Comparison of ENCODE assay signal across 25 mouse cellular contexts in genomic region chr6:49579691-49580090, GRCm38 (mm10).
DNase-seq lines count a peak whose midpoint lies in the region; ATAC-seq and TF ChIP-seq lines count a peak whose summit lies in the region.
"Had no signal": no experiment of that assay in that cellular context is flagged by ENCODE, and none has a peak within 500 bp of the region (broad histone marks: within the 10 kb centered on the region; RNA-seq: fewer than 3 reads in every experiment).

No protein-coding gene starts in this region.

- no peak overlapping the region for H3K27ac ChIP-seq in hindbrain, postnatal 0 days
- H3K27ac ChIP-seq in hindbrain, embryonic 10.5 days = no peak overlapping the region
- no peak overlapping the region for H3K27ac ChIP-seq in cerebellum, adult 2 months (ENCODE audit: insufficient read depth, low read length)
- H3K27ac ChIP-seq: embryonic facial prominence, embryonic 13.5 days; heart, adult 2 months; heart, embryonic 13.5 days; hindbrain, embryonic 12.5 days; kidney, postnatal 0 days; liver, embryonic 12.5 days; midbrain, embryonic 12.5 days; stomach, postnatal 0 days had no signal

- TF ChIP-seq POLR2A in brain, embryonic 14.5 days (IDR thresholded peaks at IDR 0.05; ENCODE audit: borderline replicate concordance, extremely low read depth, insufficient read depth, insufficient read length, poor library complexity, severe bottlenecking) = no peak
- TF ChIP-seq POLR2A in cerebellum, adult 2 months (IDR thresholded peaks at IDR 0.05; ENCODE audit: borderline replicate concordance, insufficient read depth, low read length) = no peak

- no peak for TF ChIP-seq CTCF in hindbrain, postnatal 0 days (IDR thresholded peaks at IDR 0.05; ENCODE audit: low read depth)
- no peak for TF ChIP-seq CTCF in brain, embryonic 14.5 days (IDR thresholded peaks at IDR 0.05; ENCODE audit: borderline replicate concordance, extremely low read depth, insufficient read depth, insufficient read length)
- TF ChIP-seq CTCF in cerebellum, adult 2 months (IDR thresholded peaks at IDR 0.05; ENCODE audit: borderline replicate concordance, insufficient read depth, low read depth, low read length) = no peak

- 37% methylated on average over 4 of the region's 4 CpGs for WGBS in hindbrain, postnatal 0 days
- WGBS in hindbrain, embryonic 10.5 days = 76% methylated on average over 4 of the region's 4 CpGs
- WGBS in cerebellum, adult 2 months = 6% methylated on average over 4 of the region's 4 CpGs

- peak; percentile 52 for DNase-seq in hindbrain, postnatal 0 days (ENCODE audit: low spot score)
- no peak for DNase-seq in hindbrain, embryonic 10.5 days (ENCODE audit: low spot score)
- DNase-seq in brain, embryonic 14.5 days (ENCODE audit: low read depth) = peak; percentile 66
- DNase-seq in cerebellum, adult 2 months = peak; percentile 61 to 82
- peak; percentile 66 to 71 for DNase-seq in cerebellum, postnatal 25 days
- DNase-seq in thymus, postnatal 14 days = no peak
- no peak for DNase-seq in adrenal gland, postnatal 4 days (ENCODE audit: low spot score in 2 of 2)
- DNase-seq: adrenal gland, adult 2 months; embryo, embryonic 11 days; gastrocnemius, postnatal 36 days; heart, adult 2 months; heart, postnatal 14 days; kidney, adult 18-20 months; lung, adult 18-20 months; lung, postnatal 10 days; right cerebral cortex, postnatal 14 days had no signal

- ATAC-seq in hindbrain, postnatal 0 days = no peak
- ATAC-seq: liver, embryonic 12.5 days; Patski had no signal

- H3K4me1 ChIP-seq in hindbrain, postnatal 0 days (ENCODE audit: insufficient read depth, low read length) = 0 out of 2 replicates have a peak, but pooled peaks cover 7% of the 10 kb centered on the region
- peaks cover 4% of the 10 kb centered on the region for H3K4me1 ChIP-seq in hindbrain, embryonic 10.5 days (replicated peaks)
- peaks cover 12% of the 10 kb centered on the region for H3K4me1 ChIP-seq in cerebellum, adult 2 months (ENCODE audit: control insufficient read depth, insufficient read depth, low read length)
- H3K4me1 ChIP-seq: embryonic facial prominence, embryonic 13.5 days; liver, embryonic 12.5 days had no signal

- H3K4me2 ChIP-seq in hindbrain, postnatal 0 days (ENCODE audit: low read depth, low read length) = no peak overlapping the region
- H3K4me2 ChIP-seq: embryonic facial prominence, embryonic 13.5 days; heart, embryonic 13.5 days; hindbrain, embryonic 12.5 days; liver, embryonic 12.5 days; midbrain, embryonic 12.5 days had no signal

- no peaks in the 10 kb centered on the region for H3K36me3 ChIP-seq in hindbrain, postnatal 0 days (ENCODE audit: insufficient read depth, low read length)
- no peaks in the 10 kb centered on the region for H3K36me3 ChIP-seq in hindbrain, embryonic 10.5 days
- H3K36me3 ChIP-seq: embryonic facial prominence, embryonic 13.5 days; heart, embryonic 13.5 days; hindbrain, embryonic 12.5 days; liver, embryonic 12.5 days; midbrain, embryonic 12.5 days had no signal

- H3K27me3 ChIP-seq in hindbrain, postnatal 0 days (ENCODE audit: insufficient read depth, low read length) = no peaks in the 10 kb centered on the region
- no peaks in the 10 kb centered on the region for H3K27me3 ChIP-seq in hindbrain, embryonic 10.5 days (ENCODE audit: insufficient read depth, poor library complexity, severe bottlenecking)
- H3K27me3 ChIP-seq in cerebellum, adult 2 months (ENCODE audit: control insufficient read depth, insufficient read depth, low read length) = no peaks in the 10 kb centered on the region
- H3K27me3 ChIP-seq: embryonic facial prominence, embryonic 13.5 days; heart, embryonic 13.5 days; hindbrain, embryonic 12.5 days; liver, embryonic 12.5 days; midbrain, embryonic 12.5 days; Patski had no signal

- no peak overlapping the region for H3K9ac ChIP-seq in hindbrain, postnatal 0 days (replicated peaks; ENCODE audit: low read length)
- H3K9ac ChIP-seq: embryonic facial prominence, embryonic 13.5 days; heart, embryonic 13.5 days; hindbrain, embryonic 12.5 days; liver, embryonic 12.5 days; midbrain, embryonic 12.5 days had no signal

- no peaks in the 10 kb centered on the region for H3K9me3 ChIP-seq in hindbrain, postnatal 0 days (ENCODE audit: low read length)
- no peaks in the 10 kb centered on the region for H3K9me3 ChIP-seq in hindbrain, embryonic 10.5 days
- H3K9me3 ChIP-seq: embryonic facial prominence, embryonic 13.5 days; heart, embryonic 13.5 days; hindbrain, embryonic 12.5 days; liver, embryonic 12.5 days; midbrain, embryonic 12.5 days had no signal

- H3K4me3 ChIP-seq in hindbrain, postnatal 0 days (ENCODE audit: low read length) = no peak overlapping the region
- H3K4me3 ChIP-seq in hindbrain, embryonic 10.5 days = no peak overlapping the region
- H3K4me3 ChIP-seq in cerebellum, adult 2 months (replicated peaks; ENCODE audit: insufficient read depth, low read depth, low read length) = no peak overlapping the region
- H3K4me3 ChIP-seq: embryonic facial prominence, embryonic 13.5 days; erythroblast, embryonic 14.5 days; heart, adult 2 months; heart, embryonic 13.5 days; hindbrain, embryonic 12.5 days; liver, embryonic 12.5 days; midbrain, embryonic 12.5 days had no signal

Comparison
In these comparisons a context has a peak if more than half of its experiments do, and no peak if none do; other contexts are left out.
1. DNase-seq: peak in hindbrain, postnatal 0 days (single experiment), brain, embryonic 14.5 days (single experiment), cerebellum, adult 2 months (2 of 2) and cerebellum, postnatal 25 days (2 of 2); none in hindbrain, embryonic 10.5 days (single experiment), thymus, postnatal 14 days (single experiment) and adrenal gland, postnatal 4 days (0 of 2).